Mouse (Mus musculus) gastrocnemius, postnatal 10 days (tissue): ENCODE data around the gene AC140267.1. TPM values are rescaled to one million over a fixed set of nuclear protein-coding genes. Genes with fewer than 3 reads are reported as not detected.

ENCODE experiments used
- DNase-seq: peaks from one replicate; pipeline ENCODE4 v3.0.0; 2021; ENCODE audit warnings: mixed read lengths
- total RNA-seq, 2 experiments: library from RNA; stranded (reverse); gene quantifications; 2 replicates each; pipeline ENCODE4 v1.2.3; 2021

AC140267.1 gene
- total RNA-seq, 2 experiments from 2014 or later: 7.5 TPM; not detected in 1

DNA sequence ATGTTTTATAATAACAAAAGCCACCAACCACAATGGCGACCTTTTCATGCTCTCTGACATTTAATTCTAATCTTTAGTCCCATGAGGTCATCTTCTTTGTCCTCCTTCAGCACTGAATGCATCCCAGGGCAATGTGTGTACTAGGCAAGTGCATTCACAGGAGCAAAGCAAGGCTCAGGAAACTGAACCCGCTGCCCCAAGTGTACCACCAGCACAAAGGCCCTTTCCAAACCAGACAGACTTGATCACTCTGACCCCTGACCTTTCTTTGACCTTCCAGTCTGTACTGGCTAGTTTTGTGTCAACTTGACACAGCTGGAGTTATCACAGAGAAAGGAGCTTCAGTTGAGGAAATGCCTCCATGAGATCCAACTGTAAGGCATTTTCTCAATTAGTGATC lies 3.3 kb upstream of the AC140267.1 start:
- DNase-seq: no peak

DNA sequence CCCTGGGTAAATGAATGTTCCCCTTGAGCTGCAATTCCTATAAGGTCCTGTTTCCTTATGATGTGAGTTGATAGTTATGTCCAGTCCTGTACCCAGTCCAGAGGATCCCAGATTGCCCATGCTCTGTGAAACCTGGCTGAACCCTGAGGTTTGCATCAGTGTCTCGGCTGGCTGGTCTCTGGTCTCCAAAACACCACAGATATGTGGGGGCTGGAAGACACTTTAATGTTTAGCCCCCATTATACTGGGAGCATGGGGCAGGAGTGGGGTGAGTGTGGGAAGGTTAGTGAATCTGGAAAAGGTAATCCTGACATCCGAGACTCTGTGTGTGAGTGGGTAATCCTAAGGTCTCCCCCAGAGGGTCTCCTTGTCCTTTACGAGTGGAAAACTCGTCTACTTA lies 2.6 kb upstream of the AC140267.1 start:
- DNase-seq: no peak

DNA sequence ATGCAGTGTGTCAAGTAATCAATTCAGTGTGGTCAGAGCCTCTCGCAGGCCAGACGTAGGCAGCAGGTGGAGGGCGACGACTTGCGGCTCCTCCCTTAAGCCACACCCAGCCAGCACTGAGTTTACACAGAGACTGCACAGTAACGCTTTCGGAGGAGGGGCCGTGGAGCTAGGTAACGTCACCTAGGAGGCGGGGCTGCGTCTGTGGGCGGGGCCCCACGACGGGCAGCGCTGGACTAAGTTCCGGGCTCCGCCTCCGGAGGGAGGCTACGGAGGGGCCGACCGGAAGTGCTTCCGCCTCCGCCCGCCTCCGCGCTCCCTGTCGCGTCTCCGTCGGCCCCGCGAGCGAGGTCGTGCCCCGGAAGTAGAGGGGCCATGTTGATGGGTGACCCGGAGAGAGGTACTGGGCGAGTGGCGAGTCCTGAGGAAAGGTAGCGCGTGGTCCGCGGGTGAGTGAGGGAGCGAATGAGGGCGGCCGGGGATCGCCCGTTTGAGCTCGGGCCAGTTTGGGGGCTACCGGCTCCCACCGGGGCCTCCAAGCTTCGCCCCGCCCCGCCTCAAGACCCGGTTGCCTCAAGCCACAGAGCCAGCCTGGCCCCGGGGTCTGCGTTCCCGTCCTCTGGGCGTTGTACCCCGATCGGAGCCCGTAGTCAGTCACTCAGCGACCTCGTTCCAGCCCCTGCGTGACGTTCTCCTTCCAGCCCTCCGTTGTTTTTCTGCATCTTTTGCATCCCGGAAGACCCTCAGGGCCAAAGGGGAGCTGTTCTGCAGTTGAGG lies 1.7 kb upstream of the AC140267.1 start, which contains the start of gene Mief1:
Gene Mief1, plus strand, starts transcription at position 286 of the 777 bp plus-strand sequence.
- peak; percentile 97 for DNase-seq

DNA sequence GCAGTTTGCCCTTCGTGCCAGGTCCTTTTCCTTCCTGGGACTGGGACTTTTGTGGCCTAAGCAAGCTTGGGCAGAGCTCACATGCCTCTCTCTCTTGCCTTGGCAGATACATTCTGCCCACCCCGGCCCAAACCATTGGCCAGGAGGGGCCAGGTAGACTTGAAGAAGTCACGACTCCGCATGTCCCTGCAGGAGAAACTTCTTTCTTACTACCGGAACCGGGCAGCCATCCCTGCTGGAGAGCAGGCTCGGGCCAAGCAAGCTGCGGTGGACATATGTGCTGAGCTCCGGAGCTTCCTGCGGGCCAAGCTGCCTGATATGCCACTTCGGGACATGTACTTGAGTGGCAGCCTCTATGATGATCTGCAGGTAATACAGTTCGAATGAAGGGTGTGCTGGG lies 12.5 kb downstream of the AC140267.1 start:
- DNase-seq: no peak

DNA sequence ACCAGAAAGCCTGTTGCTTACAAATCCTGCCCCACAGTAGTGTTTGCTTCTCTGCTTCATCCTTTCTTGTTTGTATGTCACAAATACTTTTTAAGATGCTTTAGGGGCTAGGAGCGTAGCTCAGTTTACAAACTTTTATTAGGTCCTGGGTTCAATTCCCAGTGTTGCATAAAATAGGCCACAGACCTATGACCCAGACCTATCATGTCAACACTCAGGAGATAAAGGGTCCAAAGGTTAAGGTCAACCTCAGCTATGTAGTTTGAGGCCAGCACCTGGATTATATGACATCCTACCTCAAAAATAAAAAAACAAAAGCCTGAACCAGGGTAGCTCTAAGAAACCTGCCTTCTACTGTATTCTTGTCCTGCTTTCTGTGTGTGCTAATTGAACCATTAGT lies 13.0 kb downstream of the AC140267.1 start:
- no peak for DNase-seq

DNA sequence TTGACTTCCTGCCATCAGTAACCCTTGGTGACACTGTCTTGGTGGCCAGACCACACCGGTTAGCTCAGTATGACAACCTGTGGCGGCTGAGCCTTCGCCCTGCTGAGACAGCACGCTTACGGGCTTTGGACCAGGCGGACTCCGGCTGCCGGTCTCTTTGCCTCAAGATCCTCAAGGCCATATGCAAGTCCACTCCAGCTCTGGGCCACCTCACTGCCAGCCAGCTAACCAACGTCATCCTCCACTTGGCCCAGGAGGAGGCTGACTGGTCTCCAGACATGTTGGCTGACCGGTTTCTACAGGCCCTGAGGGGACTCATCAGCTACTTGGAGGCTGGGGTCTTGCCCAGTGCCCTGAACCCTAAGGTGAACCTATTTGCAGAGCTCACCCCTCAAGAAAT lies 14.0 kb downstream of the AC140267.1 start:
- no peak for DNase-seq

DNA sequence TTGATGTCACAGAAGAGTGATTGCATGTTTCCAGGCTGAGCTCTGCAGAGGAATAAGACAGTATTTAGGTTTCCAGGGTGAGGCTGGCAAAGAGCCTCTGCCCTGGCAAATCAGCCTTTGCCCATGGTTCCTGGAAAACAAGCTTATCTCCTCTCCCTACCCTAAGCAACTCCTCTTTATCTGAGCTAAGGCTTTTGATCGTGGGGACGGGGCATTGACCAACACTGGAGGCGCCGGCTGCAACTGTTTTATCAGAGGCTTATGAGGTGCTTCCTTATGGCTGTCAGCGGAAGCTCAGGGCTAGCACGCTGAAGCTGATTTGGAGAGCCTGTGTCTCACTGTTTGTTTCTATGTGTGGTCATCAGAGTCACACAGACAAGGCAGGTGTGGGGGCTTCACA lies 15.0 kb downstream of the AC140267.1 start:
- DNase-seq: no peak

DNA sequence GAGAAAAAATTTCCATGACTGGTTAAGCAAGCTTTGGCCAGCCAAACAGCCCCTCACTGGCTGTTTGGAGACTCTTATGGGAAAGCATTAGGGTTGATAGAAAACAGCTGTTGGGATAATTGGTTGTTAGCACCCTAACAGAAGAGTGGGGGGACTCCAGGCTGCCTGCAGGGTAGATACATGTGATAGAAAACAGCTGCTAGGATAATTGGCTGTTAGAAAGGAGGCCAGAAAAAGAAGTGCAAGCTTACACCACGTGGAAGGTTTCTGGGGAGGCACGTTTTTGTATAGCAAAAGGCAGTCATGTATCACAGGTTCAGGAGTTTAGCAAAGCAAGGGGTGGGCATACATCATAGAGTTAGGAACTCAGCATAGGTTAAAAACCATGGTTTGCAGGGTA lies 17.9 kb downstream of the AC140267.1 start:
- no peak for DNase-seq

DNA sequence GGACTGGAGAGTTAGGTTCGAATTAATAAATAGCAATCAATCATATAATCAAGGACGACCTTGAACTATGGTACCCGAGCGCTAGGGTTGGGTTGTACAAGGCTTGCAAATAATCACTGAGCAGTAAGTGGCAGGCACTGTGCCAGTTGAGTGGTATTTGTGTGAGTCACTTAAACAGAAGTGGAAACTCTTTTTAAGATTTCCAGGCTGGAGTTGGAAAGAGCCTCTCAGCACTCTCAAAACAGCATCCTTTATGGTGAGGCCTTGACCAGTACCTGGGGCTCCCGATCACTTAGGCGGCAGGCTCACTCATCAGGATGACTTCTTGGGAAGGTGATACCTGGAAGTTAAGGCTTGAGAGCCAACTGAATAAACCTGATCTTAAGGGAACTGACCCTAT lies 18.6 kb downstream of the AC140267.1 start:
- peak; percentile 57 for DNase-seq

DNA sequence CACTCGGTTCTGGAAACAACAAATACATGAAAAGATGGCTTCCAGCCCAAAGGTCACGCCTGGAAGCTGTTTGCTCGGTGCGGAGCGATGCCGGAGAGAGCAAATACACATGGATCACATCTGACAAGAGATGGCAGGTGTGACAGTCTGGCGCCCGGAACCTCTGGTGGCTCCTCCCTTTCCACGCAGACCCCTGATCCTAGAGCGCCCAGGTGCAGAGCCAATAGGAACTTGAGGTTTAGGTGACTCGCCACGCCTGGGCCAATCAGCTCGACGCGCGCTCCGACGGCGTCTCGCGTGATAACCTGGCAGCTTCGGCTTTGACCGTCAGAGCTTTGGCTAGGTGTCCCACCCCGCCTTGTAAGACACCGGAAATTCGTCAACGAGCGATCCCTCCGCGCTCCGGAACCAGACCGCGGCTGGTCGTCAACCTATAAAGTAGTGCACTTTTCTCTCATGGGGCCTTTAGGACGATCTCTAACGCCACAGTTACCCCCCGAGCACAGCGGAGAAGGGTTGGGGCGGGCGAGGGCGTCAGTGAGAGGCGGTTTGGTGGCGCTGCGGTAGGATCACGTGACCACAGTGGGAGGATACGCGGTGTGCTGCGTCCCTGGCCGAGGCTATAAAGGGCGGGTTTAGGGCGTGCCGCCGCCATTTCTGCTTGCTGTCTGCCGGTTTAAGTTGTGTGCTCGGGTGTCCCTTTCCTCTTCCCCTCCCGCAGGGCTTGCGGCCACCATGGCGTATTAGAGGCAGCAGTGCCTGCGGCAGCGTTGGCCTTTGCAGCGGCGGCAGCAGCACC lies 19.4 kb downstream of the AC140267.1 start, which contains the start of gene Atf4:
Gene Atf4, plus strand, starts transcription at position 338 of the 799 bp plus-strand sequence.
- DNase-seq: peak; percentile 97

DNA sequence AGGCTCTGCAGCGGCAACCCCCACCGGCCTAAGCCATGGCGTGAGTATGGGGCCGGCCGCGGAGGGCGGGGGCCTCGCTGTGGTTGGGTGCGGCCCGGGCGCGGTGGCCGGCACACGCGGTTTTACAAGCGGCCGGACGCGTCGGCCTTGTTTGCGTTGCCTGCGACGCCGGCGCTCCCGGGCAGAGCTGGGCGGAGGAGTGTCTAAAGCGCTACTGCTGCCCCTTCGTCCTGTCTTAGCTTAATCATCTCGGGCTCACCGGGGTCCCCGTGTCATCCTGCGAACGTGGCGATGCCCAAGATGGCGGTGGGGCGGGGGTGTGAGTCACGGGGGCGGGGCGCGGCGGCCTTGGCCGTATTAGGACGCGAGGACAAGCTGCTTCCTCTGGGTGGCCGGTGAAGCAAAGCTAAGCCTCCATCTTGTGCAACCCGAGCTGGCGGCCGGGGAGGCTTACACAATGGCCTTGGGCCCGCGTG lies 20.0 kb downstream of the AC140267.1 start:
- peak; percentile 88 for DNase-seq

DNA sequence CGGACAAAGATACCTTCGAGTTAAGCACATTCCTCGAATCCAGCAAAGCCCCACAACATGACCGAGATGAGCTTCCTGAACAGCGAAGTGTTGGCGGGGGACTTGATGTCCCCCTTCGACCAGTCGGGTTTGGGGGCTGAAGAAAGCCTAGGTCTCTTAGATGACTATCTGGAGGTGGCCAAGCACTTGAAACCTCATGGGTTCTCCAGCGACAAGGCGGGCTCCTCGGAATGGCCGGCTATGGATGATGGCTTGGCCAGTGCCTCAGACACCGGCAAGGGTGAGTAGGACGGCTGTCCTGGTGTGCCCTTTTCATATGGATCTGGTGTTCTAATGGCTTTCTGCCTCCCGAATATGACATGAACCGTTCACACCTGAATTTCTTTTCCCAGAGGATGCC lies 20.6 kb downstream of the AC140267.1 start:
- peak; percentile 10 for DNase-seq

DNA sequence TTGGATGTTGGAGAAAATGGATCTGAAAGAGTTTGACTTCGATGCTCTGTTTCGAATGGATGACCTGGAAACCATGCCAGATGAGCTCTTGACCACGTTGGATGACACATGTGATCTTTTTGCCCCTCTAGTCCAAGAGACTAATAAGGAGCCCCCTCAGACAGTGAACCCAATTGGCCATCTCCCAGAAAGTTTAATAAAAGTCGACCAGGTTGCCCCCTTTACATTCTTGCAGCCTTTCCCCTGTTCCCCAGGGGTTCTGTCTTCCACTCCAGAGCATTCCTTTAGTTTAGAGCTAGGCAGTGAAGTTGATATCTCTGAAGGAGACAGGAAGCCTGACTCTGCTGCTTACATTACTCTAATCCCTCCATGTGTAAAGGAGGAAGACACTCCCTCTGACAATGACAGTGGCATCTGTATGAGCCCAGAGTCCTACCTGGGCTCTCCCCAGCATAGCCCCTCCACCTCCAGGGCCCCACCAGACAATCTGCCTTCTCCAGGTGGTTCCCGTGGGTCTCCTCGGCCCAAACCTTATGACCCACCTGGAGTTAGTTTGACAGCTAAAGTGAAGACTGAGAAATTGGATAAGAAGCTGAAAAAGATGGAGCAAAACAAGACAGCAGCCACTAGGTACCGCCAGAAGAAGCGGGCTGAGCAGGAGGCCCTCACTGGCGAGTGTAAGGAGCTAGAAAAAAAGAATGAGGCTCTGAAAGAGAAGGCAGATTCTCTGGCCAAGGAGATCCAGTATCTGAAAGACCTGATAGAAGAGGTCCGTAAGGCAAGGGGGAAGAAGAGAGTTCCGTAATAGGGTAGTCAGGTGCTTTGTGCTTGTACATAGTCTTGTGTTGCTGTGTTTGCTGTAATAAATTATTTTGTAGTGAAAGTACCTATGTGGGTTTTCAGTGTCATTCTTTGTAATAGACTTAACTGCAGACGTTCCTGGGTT lies 21.3 kb downstream of the AC140267.1 start:
- DNase-seq: no peak

DNA sequence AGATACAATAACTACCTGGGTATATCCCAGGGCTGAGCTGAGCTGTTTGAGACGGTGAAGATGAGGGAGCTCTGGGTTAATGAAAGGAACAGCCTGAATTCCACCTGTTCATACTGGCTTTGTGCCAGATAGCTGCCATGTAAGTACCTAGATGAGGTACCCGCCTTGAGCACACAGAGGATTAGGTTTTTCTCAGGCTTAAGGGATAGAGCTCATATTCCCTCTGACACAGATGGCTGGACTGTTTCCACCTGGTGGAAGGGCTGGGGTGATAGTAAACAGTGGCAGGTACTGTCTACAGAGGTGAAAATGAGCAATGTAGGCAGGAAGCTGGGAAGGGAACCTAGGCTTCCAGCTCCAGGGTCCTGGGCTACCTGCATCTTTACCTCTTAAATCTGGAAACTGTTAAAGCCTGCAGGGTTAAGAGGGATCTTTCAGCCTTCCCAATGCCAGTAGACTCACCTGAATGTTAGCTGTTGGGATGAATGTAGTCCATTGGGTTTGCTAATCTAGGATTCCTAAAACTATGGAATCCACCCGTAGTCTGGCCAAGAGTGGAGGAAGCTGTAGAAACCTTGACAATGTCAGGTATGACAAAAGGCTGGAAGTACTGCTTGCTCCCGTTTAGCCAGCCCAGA lies 22.1 kb downstream of the AC140267.1 start:
- DNase-seq: peak; percentile 34

DNA sequence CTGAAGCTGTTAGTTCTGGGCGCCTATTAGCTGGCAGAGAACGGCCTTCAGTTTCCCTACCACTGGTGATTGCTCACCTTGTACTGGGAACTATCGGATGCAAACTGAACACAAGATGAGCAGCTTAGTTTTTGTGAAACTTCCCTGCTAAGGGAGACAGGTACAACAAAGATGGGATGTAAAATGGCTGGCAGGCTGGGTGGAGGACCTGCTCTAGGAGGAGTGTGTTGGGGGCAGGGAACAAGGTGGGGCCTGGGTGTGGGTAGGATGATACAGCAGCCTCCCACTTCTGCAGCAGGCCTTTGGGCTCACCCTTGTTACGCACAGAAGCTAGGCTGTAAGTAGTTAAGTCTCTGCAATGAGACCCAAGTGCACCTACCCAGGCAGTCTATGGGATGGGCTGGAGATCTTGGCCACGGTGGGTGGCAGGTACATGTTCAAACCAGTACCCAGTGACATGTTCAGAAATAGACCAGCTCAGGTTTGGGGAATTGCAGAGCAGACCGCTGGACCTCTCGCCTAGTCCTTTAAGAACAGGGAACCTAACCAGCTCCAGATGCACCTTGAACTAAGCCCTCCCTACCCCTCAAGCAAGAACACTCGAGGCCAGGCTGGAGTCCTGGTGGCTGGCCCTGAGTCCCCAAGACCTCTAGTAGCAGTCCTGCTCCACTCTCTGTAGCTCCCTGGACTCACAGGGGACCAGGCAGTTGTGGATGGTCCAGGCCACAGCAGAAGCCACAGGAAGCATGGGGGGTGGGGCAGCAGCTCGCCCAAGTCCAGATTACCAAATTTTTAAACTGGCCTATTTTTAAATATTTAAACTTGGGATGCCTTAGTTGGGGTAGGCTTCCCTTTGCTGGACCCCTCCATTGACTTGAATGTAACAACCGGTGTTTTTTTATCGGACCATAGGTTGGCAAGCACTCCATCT lies 22.9 kb downstream of the AC140267.1 start:
- peak; percentile 31 for DNase-seq

DNA sequence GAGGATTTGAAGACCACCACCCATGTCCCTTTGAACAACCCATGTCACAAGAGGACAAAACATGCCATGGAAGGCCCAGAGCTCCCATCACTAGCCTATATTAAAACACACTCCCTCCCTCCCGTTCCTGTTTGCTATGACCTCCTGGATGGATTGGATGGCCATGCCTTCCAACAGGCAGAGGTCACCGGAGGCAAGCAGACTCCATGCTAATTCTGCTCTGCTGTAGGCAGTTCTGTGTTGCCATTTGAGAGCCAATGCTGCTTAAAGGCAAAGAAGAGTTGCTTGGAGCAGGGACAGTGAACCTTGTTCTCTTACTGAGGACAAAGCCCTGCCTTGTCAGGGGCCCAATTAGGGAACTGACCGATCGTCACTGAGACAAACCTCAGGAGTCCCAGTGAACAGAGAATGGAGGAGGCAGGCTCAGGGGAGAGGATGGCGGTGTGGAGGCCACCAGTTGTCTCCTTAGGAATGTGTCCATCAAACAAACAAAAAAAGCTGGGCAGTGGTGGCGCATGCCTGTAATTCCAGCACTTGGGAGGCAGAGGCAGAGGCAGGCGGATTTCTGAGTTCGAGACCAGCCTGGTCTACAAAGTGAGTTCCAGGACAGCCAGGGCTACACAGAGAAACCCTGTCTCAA lies 23.9 kb downstream of the AC140267.1 start:
- no peak for DNase-seq

DNA sequence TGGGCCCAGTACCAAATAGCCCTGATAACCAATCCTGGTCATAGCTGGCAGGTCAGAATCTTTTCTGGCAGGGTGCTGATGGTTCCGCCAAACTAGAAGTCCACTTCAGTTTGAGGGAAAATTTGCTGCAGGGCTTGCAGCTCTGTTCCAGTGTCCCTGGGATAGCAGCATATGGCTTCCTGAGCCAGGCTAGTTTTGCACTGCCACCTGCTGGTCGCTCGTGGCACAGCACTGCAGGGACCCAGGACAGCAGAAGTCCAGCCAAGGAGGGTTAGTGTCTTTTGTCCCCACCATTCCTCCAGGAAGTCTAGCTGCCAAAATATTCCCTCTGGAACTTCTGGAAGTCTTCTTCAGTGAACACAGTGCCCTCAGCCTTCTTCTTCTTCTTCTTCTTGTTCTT lies 25.0 kb downstream of the AC140267.1 start:
- DNase-seq: peak; percentile 91

DNA sequence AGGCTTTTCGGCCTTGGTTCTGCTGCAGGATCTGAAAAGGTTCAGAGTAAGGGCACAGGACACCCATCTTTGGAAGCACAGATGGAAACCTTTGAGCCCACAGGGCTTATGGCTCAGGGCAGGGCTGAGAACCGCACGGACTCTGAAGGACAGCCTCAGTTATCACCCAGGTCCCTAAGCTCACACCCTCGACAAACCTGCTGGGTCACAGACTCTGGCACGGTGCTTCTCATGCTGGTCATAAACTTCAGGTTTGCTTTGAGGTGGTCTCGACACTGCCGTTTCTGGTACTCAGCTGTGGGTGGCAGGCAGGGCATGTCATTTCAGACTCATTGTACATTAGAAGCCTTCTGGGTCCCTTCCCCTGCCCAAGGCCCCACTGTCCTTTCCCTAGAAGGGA lies 25.5 kb downstream of the AC140267.1 start:
- DNase-seq: no peak

DNA sequence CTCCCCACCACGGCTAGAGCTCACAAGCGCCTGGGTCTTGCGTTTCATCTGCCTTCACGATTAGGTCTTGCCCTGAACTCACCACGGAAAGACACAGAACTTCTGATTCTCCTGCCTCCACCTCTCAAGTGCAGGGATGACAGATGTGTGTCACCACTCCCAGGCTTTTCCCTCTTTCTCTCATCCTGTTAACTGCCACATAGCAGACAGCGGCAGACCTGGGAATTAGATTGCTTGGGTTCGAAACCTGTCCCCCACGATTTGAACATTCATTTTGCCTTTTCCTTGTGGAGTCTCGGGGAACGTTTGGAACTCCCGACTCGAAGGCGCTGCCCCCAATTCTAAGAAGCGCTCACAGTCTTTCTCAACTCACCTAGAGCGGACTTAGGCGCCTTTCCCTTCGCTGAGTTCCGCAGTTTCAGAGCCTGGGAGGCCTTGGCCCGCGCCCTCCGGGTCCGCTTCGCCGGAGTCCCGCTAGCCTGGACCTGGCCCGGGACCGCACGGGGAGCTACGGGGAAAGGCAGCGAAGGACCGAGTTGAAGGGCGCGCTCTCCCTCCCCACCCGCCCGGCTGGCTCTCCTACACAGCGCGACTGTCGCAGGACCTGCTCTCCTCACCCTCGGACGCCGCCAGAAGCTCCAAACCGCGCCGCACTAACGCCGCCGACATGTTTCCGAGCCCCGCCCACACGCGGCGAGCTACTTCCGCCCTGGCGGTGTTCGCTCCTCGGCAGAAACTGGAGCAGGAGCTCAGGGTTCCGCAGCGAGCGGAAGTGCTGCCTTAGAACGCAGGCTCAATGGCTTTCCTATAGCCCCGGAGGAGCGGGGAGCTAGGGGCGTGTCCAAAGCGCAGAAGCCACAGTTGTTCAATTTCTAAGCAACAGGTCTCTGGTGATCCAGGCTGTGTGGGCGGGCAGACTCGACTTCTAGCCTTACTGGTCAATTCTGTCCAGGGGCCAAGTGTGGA lies 28.3 kb downstream of the AC140267.1 start, which contains the start of gene Rps19bp1:
Gene Rps19bp1, minus strand, starts transcription at position 706 of the 966 bp plus-strand sequence.
- peak; percentile 89 for DNase-seq
